Mouse (Mus musculus) small intestine, adult 2 months (tissue): Measurements from ENCODE around the gene 8030411F24Rik.

Source experiments
- CTCF ChIP-seq: fragments of 200-500 bp; IDR thresholded peaks from 2 replicates; pipeline ENCODE4 v1.5.1; 2012; ENCODE audit warnings: low read depth, mild to moderate bottlenecking, control low read depth, inconsistent platforms, low read length, moderate library complexity, mixed read lengths; ENCODE audit not compliant: insufficient replicate concordance, insufficient read length; ENCODE audit errors: extremely low read depth
- POLR2A ChIP-seq: fragments of 200-500 bp; IDR thresholded peaks from 2 replicates; pipeline ENCODE4 v1.6.1; 2012; ENCODE audit warnings: low read depth, mild to moderate bottlenecking, control low read depth, inconsistent platforms, low read length, moderate library complexity

- TF ChIP-seq CTCF (no peak), POLR2A (no peak)
These were observed 7.3 kb downstream of the 8030411F24Rik start, which contains the start of gene Cst12 for GRCm38 (mm10) chr2:148789142-148789541.
